Mouse (Mus musculus): ENCODE results near the gene Gm44503. TPM values are rescaled to one million over a fixed set of nuclear protein-coding genes. Genes with fewer than 3 reads are reported as not detected.

The Gm44503 gene
- total and polyA plus RNA-seq, 3 experiments: not detected

DNA sequence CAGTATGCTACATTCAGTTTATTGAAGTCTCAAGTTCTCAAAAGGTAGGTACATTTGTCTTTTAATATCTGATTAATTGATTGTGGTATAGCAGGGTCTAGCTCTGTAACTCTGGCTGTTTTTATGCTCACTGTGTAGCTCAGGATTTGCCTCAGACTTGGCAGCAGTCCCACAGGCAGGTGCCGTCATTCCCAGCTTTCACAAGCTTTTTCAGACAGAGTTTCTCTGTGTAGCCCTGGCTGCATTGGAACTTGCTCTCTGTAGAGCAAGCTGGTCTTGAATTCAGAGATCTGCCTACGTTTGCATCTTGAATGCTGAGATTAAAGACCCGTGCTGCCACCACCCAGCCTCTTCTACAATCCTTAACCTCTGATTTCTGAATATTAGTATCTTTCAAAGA lies 43.5 kb downstream of the Gm44503 start:
- H3K27me3 ChIP-seq (ENCODE audit: control insufficient read depth in 1 of 2, insufficient read depth in 2 of 2, low read length in 2 of 2): no peaks in the 10 kb centered on the region
- no peaks in the 10 kb centered on the region for H3K36me3 ChIP-seq (ENCODE audit: control insufficient read depth in 1 of 2, insufficient read depth in 2 of 2, low read length in 2 of 2)
- H3K4me3 ChIP-seq (ENCODE audit: control insufficient read depth in 1 of 2, insufficient read depth in 1 of 2, low read depth in 2 of 2, low read length in 2 of 2): no peak overlapping the region
- DNase-seq (ENCODE audit: low read depth, low spot score): no peak
- no peak overlapping the region for H3K9ac ChIP-seq (ENCODE audit: control insufficient read depth, low read depth, low read length, poor library complexity, severe bottlenecking)
- no peak overlapping the region for H3K27ac ChIP-seq (ENCODE audit: control insufficient read depth, low read depth, low read length)
- no peaks in the 10 kb centered on the region for H3K79me2 ChIP-seq (ENCODE audit: control insufficient read depth, insufficient read depth, low read length, poor library complexity)
- H3K4me1 ChIP-seq (ENCODE audit: control insufficient read depth in 1 of 2, insufficient read depth in 2 of 2, low read length in 2 of 2): no peaks in the 10 kb centered on the region
- no peaks in the 10 kb centered on the region for H3K9me3 ChIP-seq (replicated peaks; ENCODE audit: insufficient read depth, low read length)
- TF ChIP-seq POLR2AphosphoS2 (IDR thresholded peaks at IDR 0.05; ENCODE audit: low read length): no peak
- TF ChIP-seq GATA1 (IDR thresholded peaks at IDR 0.05; ENCODE audit: low read depth, low read length): no peak
- TF ChIP-seq SIN3A (IDR thresholded peaks at IDR 0.05; ENCODE audit: low read length): no peak
- no peak for TF ChIP-seq MEF2A (IDR thresholded peaks at IDR 0.05; ENCODE audit: extremely low read depth, insufficient replicate concordance, low read depth, low read length, poor library complexity, severe bottlenecking)
- TF ChIP-seq EP300 (IDR thresholded peaks at IDR 0.05; ENCODE audit: low read depth in 1 of 2, low read length in 2 of 2): no peak
- TF ChIP-seq ETS1 (IDR thresholded peaks at IDR 0.05; ENCODE audit: low read depth, low read length): no peak

DNA sequence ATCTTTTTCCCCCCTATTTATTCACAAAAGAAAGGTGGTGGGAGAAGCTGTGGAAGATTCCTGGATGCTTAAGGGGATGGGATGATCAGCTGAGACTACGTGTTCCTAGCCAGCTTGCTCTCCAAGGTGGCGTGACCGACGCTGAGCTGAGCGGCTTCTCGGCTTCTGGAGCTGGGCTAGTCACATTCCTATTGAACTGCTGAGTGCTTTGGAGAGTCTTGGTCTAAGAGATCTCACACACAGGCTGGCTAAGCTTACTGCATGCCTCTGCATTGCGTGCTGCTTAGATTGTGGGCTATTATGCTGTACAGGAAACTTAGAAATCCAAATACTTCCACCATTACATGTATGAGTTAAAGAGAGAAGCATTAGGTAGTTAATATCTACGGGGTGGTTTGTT lies 45.4 kb downstream of the Gm44503 start:
- H3K4me3 ChIP-seq (ENCODE audit: control insufficient read depth in 1 of 2, insufficient read depth in 1 of 2, low read depth in 2 of 2, low read length in 2 of 2): no peak overlapping the region
- no peaks in the 10 kb centered on the region for H3K9me3 ChIP-seq (replicated peaks; ENCODE audit: insufficient read depth, low read length)
- H3K4me1 ChIP-seq (ENCODE audit: control insufficient read depth in 1 of 2, insufficient read depth in 2 of 2, low read length in 2 of 2): no peaks in the 10 kb centered on the region; a peak in 1 of 4 replicates
- no peak overlapping the region for H3K27ac ChIP-seq (ENCODE audit: control insufficient read depth, low read depth, low read length)
- no peaks in the 10 kb centered on the region; a peak in 1 of 4 replicates for H3K36me3 ChIP-seq (ENCODE audit: control insufficient read depth in 1 of 2, insufficient read depth in 2 of 2, low read length in 2 of 2)
- no peak for DNase-seq (ENCODE audit: low read depth, low spot score)
- H3K79me2 ChIP-seq (ENCODE audit: control insufficient read depth, insufficient read depth, low read length, poor library complexity): no peaks in the 10 kb centered on the region
- TF ChIP-seq POLR2AphosphoS2 (IDR thresholded peaks at IDR 0.05; ENCODE audit: low read length): no peak
- no peaks in the 10 kb centered on the region for H3K27me3 ChIP-seq (ENCODE audit: control insufficient read depth in 1 of 2, insufficient read depth in 2 of 2, low read length in 2 of 2)
- no peak overlapping the region for H3K9ac ChIP-seq (ENCODE audit: control insufficient read depth, low read depth, low read length, poor library complexity, severe bottlenecking)

GRCm38 (mm10) chr9:73005106-73005505 lies 46.5 kb downstream of the Gm44503 start:
- no peak for DNase-seq (ENCODE audit: low read depth, low spot score)
- Histone ChIP-seq H3K4me1 (ENCODE audit: control insufficient read depth in 1 of 2, insufficient read depth in 2 of 2, low read length in 2 of 2) (no peaks in the 10 kb centered on the region; a peak in 1 of 4 replicates), H3K9ac (ENCODE audit: control insufficient read depth, low read depth, low read length, poor library complexity, severe bottlenecking) (no peak overlapping the region), H3K27me3 (ENCODE audit: control insufficient read depth in 1 of 2, insufficient read depth in 2 of 2, low read length in 2 of 2) (no peaks in the 10 kb centered on the region), H3K9me3 (replicated peaks; ENCODE audit: insufficient read depth, low read length) (no peaks in the 10 kb centered on the region), H3K27ac (ENCODE audit: control insufficient read depth, low read depth, low read length) (no peak overlapping the region), H3K4me3 (ENCODE audit: control insufficient read depth in 1 of 2, insufficient read depth in 1 of 2, low read depth in 2 of 2, low read length in 2 of 2) (no peak overlapping the region), H3K79me2 (ENCODE audit: control insufficient read depth, insufficient read depth, low read length, poor library complexity) (no peaks in the 10 kb centered on the region), H3K36me3 (ENCODE audit: control insufficient read depth in 1 of 2, insufficient read depth in 2 of 2, low read length in 2 of 2) (no peaks in the 10 kb centered on the region; a peak in 1 of 4 replicates)
- TF ChIP-seq CHD1 (IDR thresholded peaks at IDR 0.05; ENCODE audit: low read depth, low read length): no peak
- no peak for TF ChIP-seq MAX (IDR thresholded peaks at IDR 0.05; ENCODE audit: low read length)
- no peak for TF ChIP-seq SMC3 (IDR thresholded peaks at IDR 0.05; ENCODE audit: low read depth, low read length)
- TF ChIP-seq HCFC1 (IDR thresholded peaks at IDR 0.05; ENCODE audit: low read depth, low read length): no peak
- TF ChIP-seq ZMIZ1 (IDR thresholded peaks at IDR 0.05; ENCODE audit: low read depth, low read length): no peak
- TF ChIP-seq ZC3H11A (IDR thresholded peaks at IDR 0.05; ENCODE audit: low read depth, low read length): no peak
- no peak for TF ChIP-seq CHD2 (IDR thresholded peaks at IDR 0.05; ENCODE audit: low read length)
- TF ChIP-seq TCF12 (IDR thresholded peaks at IDR 0.05; ENCODE audit: low read depth, low read length): no peak
- TF ChIP-seq UBTF (IDR thresholded peaks at IDR 0.05; ENCODE audit: borderline replicate concordance, insufficient read depth, low read depth, low read length): no peak
- TF ChIP-seq POLR2AphosphoS2 (IDR thresholded peaks at IDR 0.05; ENCODE audit: low read length): no peak
- TF ChIP-seq ZNF384 (IDR thresholded peaks at IDR 0.05; ENCODE audit: low read depth, low read length): no peak
- no peak for TF ChIP-seq ELF1 (IDR thresholded peaks at IDR 0.05; ENCODE audit: low read depth, low read length)
- TF ChIP-seq MYC (IDR thresholded peaks at IDR 0.05; ENCODE audit: low read depth, low read length): no peak

Data from MEL (cell line).